27 mouse cellular contexts compared by ENCODE assay signal in the genomic region with DNA sequence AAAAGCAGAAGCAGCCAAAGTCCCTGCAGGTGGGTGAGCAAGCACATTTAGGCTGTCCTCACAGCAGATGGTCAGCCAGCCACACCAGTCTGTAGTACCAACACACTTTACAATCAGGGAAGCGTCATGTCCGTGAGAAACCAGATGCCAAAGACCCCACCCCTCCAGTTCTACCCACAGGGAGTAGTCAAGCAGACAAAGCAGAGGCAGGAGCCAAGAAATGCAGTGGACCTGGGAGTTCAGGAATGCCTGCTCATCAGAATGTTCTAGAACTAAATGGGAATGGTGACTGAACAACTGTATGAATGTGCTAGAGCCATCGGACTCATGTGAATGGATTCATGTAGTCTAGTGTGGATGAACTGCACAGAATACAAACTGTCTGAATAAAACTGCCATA. TPM values are rescaled to one million over a fixed set of nuclear protein-coding genes. Genes with fewer than 3 reads are reported as not detected.
"Had no signal": no experiment of that assay in that cellular context is flagged by ENCODE, and none has a peak within 500 bp of the region (broad histone marks: within the 10 kb centered on the region; RNA-seq: fewer than 3 reads in every experiment).

No protein-coding gene starts in this region.

- H3K9me3 ChIP-seq: heart, embryonic 12.5 days; hindbrain, embryonic 10.5 days; hindbrain, embryonic 12.5 days; intestine, embryonic 15.5 days; limb, embryonic 13.5 days; limb, embryonic 15.5 days; liver, embryonic 12.5 days had no signal

- H3K27ac ChIP-seq: heart, adult 2 months; hindbrain, embryonic 10.5 days; hindbrain, embryonic 12.5 days; hindbrain, embryonic 14.5 days; intestine, embryonic 15.5 days; kidney, postnatal 0 days; limb, embryonic 13.5 days; limb, embryonic 15.5 days; liver, embryonic 12.5 days; liver, embryonic 14.5 days had no signal

- H3K9ac ChIP-seq: forebrain, postnatal 0 days; heart, embryonic 12.5 days; hindbrain, embryonic 12.5 days; hindbrain, embryonic 14.5 days; intestine, embryonic 15.5 days; limb, embryonic 13.5 days; limb, embryonic 15.5 days; liver, embryonic 12.5 days; liver, embryonic 14.5 days had no signal

- DNase-seq: forebrain, postnatal 0 days; gastrocnemius, postnatal 14 days; gastrocnemius, postnatal 36 days; heart, adult 11 months; heart, adult 2 months; heart, postnatal 10 days; heart, postnatal 4 days; layer of hippocampus, adult 9-11 months; layer of hippocampus, postnatal 36 days; left cerebral cortex, postnatal 4 days had no signal

- H3K4me2 ChIP-seq: heart, embryonic 12.5 days; hindbrain, embryonic 12.5 days; hindbrain, embryonic 14.5 days; intestine, embryonic 15.5 days; limb, embryonic 13.5 days; limb, embryonic 15.5 days; liver, embryonic 12.5 days had no signal

- H3K36me3 ChIP-seq: heart, embryonic 12.5 days; hindbrain, embryonic 10.5 days; hindbrain, embryonic 12.5 days; intestine, embryonic 15.5 days; limb, embryonic 13.5 days; limb, embryonic 15.5 days; liver, embryonic 12.5 days had no signal

- H3K4me3 ChIP-seq: heart, adult 2 months; heart, embryonic 12.5 days; hindbrain, embryonic 10.5 days; hindbrain, embryonic 12.5 days; intestine, embryonic 15.5 days; limb, embryonic 13.5 days; limb, embryonic 15.5 days; liver, embryonic 12.5 days had no signal

- H3K4me1 ChIP-seq: heart, embryonic 12.5 days; hindbrain, embryonic 12.5 days; intestine, embryonic 15.5 days; limb, embryonic 13.5 days; limb, embryonic 15.5 days; liver, embryonic 12.5 days had no signal

- ATAC-seq: forebrain, postnatal 0 days; hindbrain, embryonic 16.5 days; inflammation-experienced regulatory T-cells, adult 6 months; intestine, embryonic 15.5 days; intestine, postnatal 0 days; liver, embryonic 12.5 days had no signal

- H3K27me3 ChIP-seq: hindbrain, embryonic 12.5 days; intestine, embryonic 15.5 days; limb, embryonic 13.5 days; limb, embryonic 15.5 days; liver, embryonic 12.5 days had no signal

RNA-seq across cellular contexts. Expression of gene Slc6a18, which starts 9.8 kb away (rescaled TPM):
- polyA plus RNA-seq: forebrain, postnatal 0 days; heart, adult 2 months; heart, embryonic 12.5 days; heart, embryonic 14.5 days; heart, embryonic 16.5 days; hindbrain, embryonic 10.5 days; hindbrain, embryonic 12.5 days; hindbrain, embryonic 14.5 days; hindbrain, embryonic 16.5 days; inflammation-experienced regulatory T-cells, adult 6 months; intestine, embryonic 15.5 days; limb, embryonic 11.5 days; limb, embryonic 13.5 days; liver, adult 2 months; liver, embryonic 12.5 days; liver, embryonic 14.5 days had no signal

RNA-seq across cellular contexts. Expression of gene Slc6a19, which starts 17.1 kb away (rescaled TPM):
- polyA plus RNA-seq: heart, embryonic 12.5 days; heart, embryonic 14.5 days; inflammation-experienced regulatory T-cells, adult 6 months; limb, embryonic 11.5 days had no signal
